Mouse (Mus musculus) olfactory bulb, adult 2 months (tissue): ENCODE data around the gene Bdkrb1. TPM values are rescaled to one million over a fixed set of nuclear protein-coding genes. Genes with fewer than 3 reads are reported as not detected.
A peak's percentile ranks its signal among the peaks of the same experiment; 100 is the strongest.

Experiments
- H3K27ac ChIP-seq: fragments of 200-500 bp; 2 replicates; pipeline ENCODE4 v1.5.1; 2012; ENCODE audit warnings: low read depth, low read length; ENCODE audit not compliant: insufficient read depth
- H3K4me1 ChIP-seq: fragments of 200-500 bp; 2 replicates; pipeline ENCODE4 v1.6.1; 2012; ENCODE audit warnings: low read length; ENCODE audit not compliant: control insufficient read depth, insufficient read depth
- H3K4me3 ChIP-seq: fragments of 200-500 bp; 2 replicates; pipeline ENCODE4 v1.5.1; 2012; ENCODE audit warnings: mild to moderate bottlenecking, low read depth, low read length, moderate library complexity; ENCODE audit not compliant: insufficient read depth
- CTCF ChIP-seq: fragments of 200-500 bp; IDR thresholded peaks from 2 replicates; pipeline ENCODE4 v1.5.1; 2012; ENCODE audit warnings: low read depth, mild to moderate bottlenecking, low read length, moderate library complexity; ENCODE audit not compliant: insufficient read depth
- POLR2A ChIP-seq: fragments of 200-500 bp; IDR thresholded peaks from 2 replicates; pipeline ENCODE4 v1.6.1; 2012; ENCODE audit warnings: mild to moderate bottlenecking, low read depth, low read length, moderate library complexity; ENCODE audit not compliant: insufficient read depth
- WGBS: fragments of 180-500 bp; shearing (Covaris S2); methylation state at CpG from one replicate; pipeline ENCODE4 v1.1.7; 2018; 5-methylcytosine and 5-hydroxymethylcytosine counted together
- polyA plus RNA-seq: library from polyadenylated mRNA; stranded (reverse); fragments of >200 nt; gene quantifications from 2 replicates; pipeline ENCODE4 v1.2.4, GENCODE M21; 2012; ENCODE audit warnings: low replicate concordance; ENCODE audit not compliant: missing spikeins, insufficient read depth, insufficient read length

Gene Bdkrb1
- polyA plus RNA-seq, result not detected in 2 replicates

DNA sequence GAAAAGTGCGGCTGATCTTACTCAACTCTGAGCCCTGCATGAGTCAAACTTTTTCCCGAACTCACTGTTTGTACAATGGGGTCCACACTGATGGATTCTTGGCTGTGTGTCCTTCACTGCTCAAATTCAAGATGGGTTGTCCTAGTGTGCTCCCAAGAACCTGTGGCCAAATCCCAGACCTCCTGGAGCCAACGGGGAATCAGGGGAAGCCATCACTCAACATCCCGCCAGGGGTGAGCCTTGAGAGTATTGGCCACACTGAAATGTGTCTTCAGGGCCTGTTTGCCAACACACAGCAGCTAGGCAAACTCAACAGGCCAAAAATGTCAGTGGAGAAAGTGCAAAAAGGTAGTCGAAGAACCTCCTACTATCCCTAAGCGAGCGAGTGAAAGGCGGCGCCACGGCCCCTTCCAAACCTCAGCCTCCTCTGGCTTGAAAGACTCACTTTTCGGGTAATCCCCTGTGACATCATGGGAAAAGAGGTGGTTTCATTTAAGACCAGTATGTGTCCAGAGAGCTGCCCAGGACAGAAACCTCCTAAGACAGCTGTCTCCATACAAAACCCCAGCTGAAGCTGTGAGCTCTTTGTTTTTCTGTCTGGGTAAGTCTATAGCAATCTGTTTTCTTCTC, at the start of gene Bdkrb1:
TSS of gene Bdkrb1 (plus strand) at position 505 of the 630 bp plus-strand sequence.
- H3K4me1 ChIP-seq, result peaks cover 11% of the 10 kb centered on the region
- WGBS, result 92% methylated on average over 11 of the region's 11 CpGs
- H3K27ac ChIP-seq, result no peak within 1 kb of the TSS
- no peak for TF ChIP-seq POLR2A
- no peak for TF ChIP-seq CTCF
- H3K4me3 ChIP-seq, result no peak within 1 kb of the TSS

DNA sequence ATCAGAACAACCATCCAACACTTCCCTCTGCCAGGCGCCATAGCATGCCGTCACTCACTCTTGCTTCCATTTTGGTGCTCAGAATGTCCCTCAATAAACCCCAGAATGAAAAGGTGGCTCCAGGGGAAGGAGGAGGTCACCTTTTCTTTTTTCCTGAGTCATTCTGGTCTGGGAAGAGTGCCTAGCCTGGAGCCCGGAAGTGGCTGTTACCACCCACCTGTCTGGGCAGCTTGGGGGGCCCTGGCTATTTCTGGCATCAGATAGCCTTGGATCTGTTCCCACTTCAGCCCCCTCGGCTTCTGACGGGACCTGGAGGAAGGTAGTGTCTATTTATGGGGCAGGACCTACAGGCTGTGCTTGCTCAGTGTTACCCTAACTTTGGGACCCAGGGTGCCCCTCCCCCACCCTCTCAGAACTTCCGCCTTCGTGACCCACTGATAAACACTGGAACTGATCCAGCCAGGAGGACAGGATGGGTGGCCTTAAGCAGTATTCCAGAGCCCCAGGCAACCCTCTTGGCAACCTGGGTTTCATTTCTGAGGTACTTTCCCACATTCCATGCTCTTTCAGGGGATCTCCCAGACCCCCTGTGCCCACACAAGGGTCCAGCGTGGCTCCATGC, 48.6 kb upstream of the Bdkrb1 start:
- Histone ChIP-seq H3K27ac (no peak overlapping the region), H3K4me1 (peaks cover 8% of the 10 kb centered on the region), H3K4me3 (no peak overlapping the region)
- TF ChIP-seq CTCF (no peak), POLR2A (no peak)
- WGBS, result 58% methylated on average over 8 of the region's 8 CpGs

DNA sequence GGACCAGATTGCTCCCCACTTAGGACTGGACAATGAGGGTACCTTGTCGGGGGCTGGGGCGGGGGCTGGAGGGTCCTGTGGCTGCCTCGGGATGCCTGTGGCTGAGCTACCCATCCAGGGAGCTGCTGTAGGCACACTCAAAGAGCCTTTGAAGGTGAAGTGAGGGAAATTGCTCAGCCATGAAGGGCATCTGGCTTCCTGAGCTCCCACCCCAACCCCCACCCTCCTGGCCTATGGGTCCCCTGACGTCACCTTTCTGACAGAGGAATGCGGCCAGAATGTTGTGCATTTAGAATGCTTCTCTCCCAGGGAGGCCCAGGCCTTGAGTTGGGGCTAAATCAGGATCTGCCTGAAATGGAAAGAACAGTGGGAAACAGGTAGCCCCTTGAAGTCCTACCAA, 47.7 kb upstream of the Bdkrb1 start:
- Histone ChIP-seq H3K4me3 (no peak overlapping the region), H3K27ac (no peak overlapping the region), H3K4me1 (peaks cover 8% of the 10 kb centered on the region)
- 77% methylated on average over 5 of the region's 5 CpGs for WGBS
- no peak for TF ChIP-seq POLR2A

DNA sequence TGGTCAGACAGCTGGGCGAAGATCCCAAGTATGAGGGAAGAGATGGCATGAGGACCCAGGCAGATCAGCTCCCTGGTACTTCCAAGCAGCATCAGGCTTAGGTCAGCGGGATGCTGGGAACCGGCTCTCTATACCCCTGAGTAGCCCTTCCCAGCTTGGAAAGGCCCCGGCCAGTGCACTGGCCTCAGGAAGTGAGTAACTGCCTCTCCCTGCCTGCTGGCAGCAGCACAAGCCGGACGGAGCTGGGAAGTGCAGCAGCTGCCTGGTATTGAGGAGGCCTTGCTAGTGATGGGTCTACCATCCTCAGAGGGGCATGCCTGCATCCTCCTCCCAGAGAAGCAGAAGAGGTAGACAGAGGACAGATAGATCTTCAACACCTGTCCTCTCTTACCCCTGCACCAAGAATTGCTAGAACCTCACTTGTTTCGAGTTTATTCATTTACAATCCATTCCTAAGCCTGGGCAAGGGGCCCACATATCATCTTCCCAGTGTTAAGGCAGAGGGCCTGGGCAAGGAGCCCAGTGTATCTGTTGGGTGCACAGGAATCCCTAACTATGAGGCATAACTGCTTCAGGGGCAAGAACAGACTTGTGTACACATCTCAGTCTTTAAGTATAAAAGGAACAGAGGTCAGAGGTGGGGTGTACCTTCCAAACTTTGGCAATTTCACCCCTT, 45.5 kb upstream of the Bdkrb1 start:
- no peak overlapping the region for H3K27ac ChIP-seq
- 81% methylated on average over 7 of the region's 7 CpGs for WGBS

DNA sequence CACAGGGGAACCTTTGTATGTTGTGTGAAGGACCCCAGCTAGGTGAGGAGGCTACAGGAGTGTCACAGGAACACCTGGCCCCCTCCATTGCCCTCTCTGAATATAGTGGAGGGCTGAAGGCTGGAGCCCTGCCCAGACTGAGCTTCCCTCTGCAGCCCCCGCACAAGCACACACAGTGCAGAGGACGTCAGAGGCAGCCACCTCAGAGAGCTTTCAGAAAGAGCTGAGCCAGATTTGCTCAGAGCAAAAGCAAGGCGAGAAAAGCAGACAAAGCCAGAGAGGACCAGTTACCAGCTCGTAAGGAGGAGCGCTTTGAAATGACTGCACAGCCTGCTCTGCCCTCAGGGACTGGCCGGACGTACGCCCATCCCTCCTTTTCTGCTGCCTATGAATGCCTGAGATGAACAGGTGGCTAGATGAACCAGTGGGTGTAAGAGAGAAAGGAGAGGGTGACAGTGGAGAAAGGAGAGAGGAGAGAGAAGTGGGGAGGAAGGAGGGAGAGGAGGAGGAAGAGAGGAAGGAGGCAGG, 41.8 kb upstream of the Bdkrb1 start:
- H3K4me3 ChIP-seq, result no peak overlapping the region
- H3K4me1 ChIP-seq, result peaks cover 40% of the 10 kb centered on the region
- H3K27ac ChIP-seq, result no peak overlapping the region
- WGBS, result 19% methylated on average over 8 of the region's 8 CpGs
- TF ChIP-seq CTCF (no peak), POLR2A (no peak)

More for the DNA sequence above, 45.5 kb upstream of the Bdkrb1 start:
- Histone ChIP-seq H3K4me1 (peaks cover 20% of the 10 kb centered on the region), H3K4me3 (no peak overlapping the region)
- no peak for TF ChIP-seq POLR2A
- TF ChIP-seq CTCF, result no peak

DNA sequence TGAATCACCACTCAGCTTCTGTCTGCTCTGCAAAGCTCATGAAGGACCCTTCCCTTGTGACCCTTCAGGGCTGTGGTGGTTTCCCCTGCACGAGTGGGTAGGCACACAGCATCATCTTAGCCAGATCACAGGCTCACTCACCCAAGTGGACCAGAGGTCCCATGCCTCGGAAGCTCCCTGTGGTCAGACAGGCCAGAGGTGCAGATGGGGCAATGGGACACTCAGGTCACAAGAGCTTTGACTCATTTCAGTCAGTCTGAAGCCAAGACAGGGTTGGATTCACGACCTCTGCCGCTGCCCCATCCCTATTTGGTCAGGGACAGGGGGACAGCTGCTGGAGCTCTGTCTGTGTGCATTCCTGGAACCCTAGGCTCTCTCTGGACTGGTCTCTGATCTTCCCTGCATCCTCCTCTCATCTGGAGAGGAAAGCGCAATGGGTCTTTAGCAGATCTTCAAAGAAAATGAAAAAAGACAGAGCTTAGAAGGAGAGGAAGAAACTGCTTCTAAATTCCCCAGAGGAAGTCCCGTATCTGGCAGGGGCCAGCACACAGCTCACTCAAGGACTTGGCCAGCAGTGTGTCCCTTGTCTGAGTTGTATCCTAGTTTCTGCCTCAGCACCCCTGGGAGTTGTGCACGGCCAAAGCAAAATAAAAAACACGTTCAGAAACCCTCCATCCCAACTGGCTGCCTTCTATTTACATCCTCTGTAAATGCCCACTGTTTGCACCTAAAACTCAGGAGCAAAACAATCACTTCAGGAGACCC, 40.6 kb upstream of the Bdkrb1 start:
- Histone ChIP-seq H3K27ac (no peak overlapping the region), H3K4me1 (peaks cover 36% of the 10 kb centered on the region), H3K4me3 (no peak overlapping the region)
- WGBS, result 67% methylated on average over 8 of the region's 8 CpGs
- no peak for TF ChIP-seq POLR2A
- no peak for TF ChIP-seq CTCF

DNA sequence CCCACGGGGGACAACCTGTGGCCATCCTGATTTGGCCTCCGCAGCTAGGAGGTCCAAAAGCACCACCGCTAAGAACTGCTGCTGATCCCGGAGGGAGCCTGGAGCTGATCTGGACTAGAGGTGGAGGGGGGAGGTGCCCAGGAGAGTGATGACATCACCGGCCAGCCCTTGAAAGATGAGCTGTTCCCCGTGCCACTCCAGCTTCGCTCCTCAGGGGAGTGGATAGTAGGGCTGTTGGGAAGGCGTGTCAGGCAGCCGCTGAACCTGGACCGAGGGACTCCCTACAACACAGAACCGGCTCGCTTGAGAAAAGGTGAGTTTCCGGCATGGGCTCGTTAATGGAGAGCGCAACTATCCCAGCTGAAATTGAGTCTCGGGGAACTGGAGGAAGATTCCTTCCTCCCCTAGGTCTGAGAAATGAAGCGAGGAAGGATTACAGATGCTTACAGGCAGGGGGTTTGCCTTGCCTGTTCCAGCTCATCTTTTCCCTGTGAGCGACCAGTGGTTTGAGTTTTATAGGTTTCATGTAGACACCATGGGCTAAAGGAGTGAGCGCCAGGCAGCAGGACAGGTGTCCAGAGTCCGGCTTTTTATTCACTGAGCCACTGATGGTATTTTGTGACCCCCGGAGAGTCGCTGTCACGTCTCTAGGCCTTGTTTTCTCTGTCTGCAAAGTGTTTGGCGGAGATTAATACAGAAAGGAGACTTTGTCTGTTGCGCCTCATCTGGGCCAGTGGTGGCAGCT, 39.8 kb upstream of the Bdkrb1 start, which contains the start of gene Bdkrb2:
TSS of gene Bdkrb2 (plus strand) at position 291 of the 745 bp plus-strand sequence.
- 24% methylated on average over 25 of the region's 25 CpGs for WGBS
- H3K27ac ChIP-seq, result no peak within 1 kb of the TSS
- H3K4me1 ChIP-seq, result peaks cover 35% of the 10 kb centered on the region
- TF ChIP-seq POLR2A, result no peak
- no peak for TF ChIP-seq CTCF
- 0 out of 2 replicates have a peak within 1 kb of the TSS, but pooled peaks have one; percentile 0 for H3K4me3 ChIP-seq

DNA sequence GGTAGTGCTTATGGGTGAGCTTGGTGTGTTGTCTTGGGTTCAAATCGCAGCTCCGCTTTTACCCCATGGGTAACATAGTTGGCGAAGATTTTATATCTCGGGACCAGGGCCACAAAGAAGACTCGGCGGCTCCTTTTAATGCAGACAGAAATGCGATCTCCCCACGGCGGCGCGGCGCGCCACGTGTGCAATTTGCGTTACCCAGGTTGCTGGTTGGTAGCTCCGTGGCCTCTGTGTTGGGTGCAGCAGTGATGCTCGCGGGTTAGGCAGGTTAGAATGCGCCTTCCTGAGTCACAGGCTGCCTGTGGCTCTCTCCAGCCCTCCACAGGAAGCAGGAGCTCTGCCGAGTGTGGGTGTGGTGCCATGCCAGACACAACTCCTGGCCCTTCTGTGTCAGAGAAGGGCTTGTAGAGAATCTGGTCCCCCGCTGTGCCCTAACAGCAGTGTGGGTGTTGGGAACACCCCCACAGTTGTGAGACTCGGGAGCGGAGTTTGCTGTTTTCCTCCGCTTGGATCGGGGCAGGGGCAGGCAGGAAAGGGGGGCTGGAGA, 39.1 kb upstream of the Bdkrb1 start:
- TF ChIP-seq POLR2A (no peak), CTCF (no peak)
- Histone ChIP-seq H3K4me3 (0 out of 2 replicates have a peak overlapping the region, but pooled peaks have one; percentile 0), H3K4me1 (peaks cover 35% of the 10 kb centered on the region), H3K27ac (no peak overlapping the region)
- WGBS, result 10% methylated on average over 25 of the region's 25 CpGs
